Mouse (Mus musculus) liver, postnatal 0 days (tissue): Measurements from ENCODE around the gene 5330417C22Rik. TPM values are rescaled to one million over a fixed set of nuclear protein-coding genes. Genes with fewer than 3 reads are reported as not detected.

Source experiments
- ATAC-seq: fragments of 200-750 bp; cut with Nextera tagmentation; 2 replicates; pipeline ENCODE4 v1.8.0; 2017; ENCODE audit warnings: mild to moderate bottlenecking, moderate library complexity
- DNase-seq: peaks from one replicate; pipeline ENCODE4 v3.0.0-alpha.2; 2016
- H3K27ac ChIP-seq: fragments of 300-500 bp; sonication (generic); 2 replicates; pipeline ENCODE4 v1.5.1; 2014; ENCODE audit warnings: antibody characterized with exemption, moderate library complexity, mild to moderate bottlenecking, low read depth
- H3K27me3 ChIP-seq: fragments of 300-500 bp; sonication (generic); 2 replicates; pipeline ENCODE4 v1.6.1; 2014; ENCODE audit warnings: low read length, control low read depth, mixed read lengths; ENCODE audit not compliant: insufficient read depth
- H3K36me3 ChIP-seq: fragments of 300-500 bp; sonication (generic); replicated peaks from 2 replicates; pipeline ENCODE4 v1.6.1; 2014; ENCODE audit warnings: mild to moderate bottlenecking, control low read depth, low read length, moderate library complexity, mixed read lengths; ENCODE audit not compliant: insufficient read depth
- H3K4me1 ChIP-seq: fragments of 300-500 bp; sonication (generic); 2 replicates; pipeline ENCODE4 v1.6.1; 2014; ENCODE audit warnings: antibody characterized with exemption, mild to moderate bottlenecking, control low read depth; ENCODE audit not compliant: insufficient read depth
- H3K4me2 ChIP-seq: fragments of 300-500 bp; sonication (generic); 2 replicates; pipeline ENCODE4 v1.6.1; 2014; ENCODE audit warnings: low read depth, mild to moderate bottlenecking, low read length, moderate library complexity, mixed read lengths
- H3K4me3 ChIP-seq: fragments of 300-500 bp; sonication (generic); 2 replicates; pipeline ENCODE4 v1.5.1; 2014; ENCODE audit warnings: low read depth, low read length
- H3K9ac ChIP-seq: fragments of 300-500 bp; sonication (generic); replicated peaks from 2 replicates; pipeline ENCODE4 v1.6.1; 2014; ENCODE audit warnings: mild to moderate bottlenecking, moderate library complexity
- H3K9me3 ChIP-seq: fragments of 300-500 bp; sonication (generic); 2 replicates; pipeline ENCODE4 v1.6.1; 2016; ENCODE audit warnings: mild to moderate bottlenecking, control low read depth, low read length, mixed read lengths
- CTCF ChIP-seq: sonication (generic); IDR thresholded peaks from 2 replicates; pipeline ENCODE4 v1.5.1; 2016; ENCODE audit warnings: antibody characterized with exemption, low read depth
- EP300 ChIP-seq: IDR thresholded peaks from 2 replicates; pipeline ENCODE4 v1.6.1; 2016; ENCODE audit warnings: antibody characterized with exemption, low read depth, mild to moderate bottlenecking
- WGBS: fragments of 180-500 bp; shearing (Covaris S2); extraction: QIAGEN DNeasy Blood & Tissue Kit; methylation state at CpG from one replicate; pipeline ENCODE4 v1.1.7; 2014; ENCODE audit not compliant: insufficient replicate concordance; 5-methylcytosine and 5-hydroxymethylcytosine counted together
- polyA plus RNA-seq: library from polyadenylated mRNA; unstranded; fragments of >200 nt; fragmentation: Nextera tagmentation; extraction: Ambion mirVana; gene quantifications from 2 replicates; pipeline ENCODE4 v1.2.1, GENCODE M21; 2015

5330417C22Rik gene
- polyA plus RNA-seq, 1 experiment from 2014 or later, result 0.72 TPM

GRCm38 (mm10) chr3:108436380-108436714 is 100.0 kb downstream of the 5330417C22Rik start:
- H3K27ac ChIP-seq, result no peak overlapping the region
- no peak for DNase-seq
- H3K27me3 ChIP-seq, result no peaks in the 10 kb centered on the region
- H3K9ac ChIP-seq, result no peak overlapping the region
- 78% methylated on average over 7 of the region's 7 CpGs for whole genome bisulfite sequencing
- no peak for ATAC-seq
- peaks cover 52% of the 10 kb centered on the region for H3K36me3 ChIP-seq
- no peak overlapping the region for H3K4me3 ChIP-seq
- no peaks in the 10 kb centered on the region for H3K4me1 ChIP-seq
- no peaks in the 10 kb centered on the region for H3K9me3 ChIP-seq
- no peak overlapping the region for H3K4me2 ChIP-seq
- TF ChIP-seq EP300 (no peak), CTCF (no peak)

GRCm38 (mm10) chr3:108435701-108436379 is 100.5 kb downstream of the 5330417C22Rik start:
- Histone ChIP-seq H3K9me3 (no peaks in the 10 kb centered on the region), H3K27ac (no peak overlapping the region), H3K4me3 (no peak overlapping the region), H3K4me2 (no peak overlapping the region), H3K9ac (no peak overlapping the region), H3K36me3 (peaks cover 53% of the 10 kb centered on the region), H3K4me1 (no peaks in the 10 kb centered on the region), H3K27me3 (no peaks in the 10 kb centered on the region)
- no peak for DNase-seq
- TF ChIP-seq EP300 (no peak), CTCF (no peak)
- peak; percentile 43; the same call in 1 of the 2 replicates for ATAC-seq
- WGBS, result 82% methylated on average over 17 of the region's 17 CpGs

GRCm38 (mm10) chr3:108433881-108434495 is 102.3 kb downstream of the 5330417C22Rik start:
- 77% methylated on average over 19 of the region's 19 CpGs for WGBS
- no peaks in the 10 kb centered on the region for H3K9me3 ChIP-seq
- no peak overlapping the region for H3K9ac ChIP-seq
- no peaks in the 10 kb centered on the region for H3K4me1 ChIP-seq
- H3K27ac ChIP-seq, result no peak overlapping the region
- no peak for DNase-seq
- H3K4me3 ChIP-seq, result no peak overlapping the region
- TF ChIP-seq CTCF, result no peak
- no peak for TF ChIP-seq EP300
- ATAC-seq, result no peak
- H3K27me3 ChIP-seq, result no peaks in the 10 kb centered on the region
- peaks cover 61% of the 10 kb centered on the region for H3K36me3 ChIP-seq
- no peak overlapping the region for H3K4me2 ChIP-seq

GRCm38 (mm10) chr3:108433188-108433880 is 103.0 kb downstream of the 5330417C22Rik start:
- H3K27ac ChIP-seq, result no peak overlapping the region
- no peak overlapping the region for H3K4me2 ChIP-seq
- H3K9me3 ChIP-seq, result no peaks in the 10 kb centered on the region
- TF ChIP-seq EP300, result no peak
- no peak for TF ChIP-seq CTCF
- ATAC-seq, result no peak
- no peak for DNase-seq
- peaks cover 65% of the 10 kb centered on the region for H3K36me3 ChIP-seq
- no peaks in the 10 kb centered on the region for H3K4me1 ChIP-seq
- H3K4me3 ChIP-seq, result no peak overlapping the region
- no peak overlapping the region for H3K9ac ChIP-seq
- no peaks in the 10 kb centered on the region for H3K27me3 ChIP-seq
- WGBS, result 78% methylated on average over 18 of the region's 18 CpGs

GRCm38 (mm10) chr3:108432542-108433187 is 103.7 kb downstream of the 5330417C22Rik start:
- WGBS, result 90% methylated on average over 13 of the region's 13 CpGs
- ATAC-seq, result no peak
- DNase-seq, result no peak

GRCm38 (mm10) chr3:108425624-108426018 is 110.7 kb downstream of the 5330417C22Rik start:
- H3K36me3 ChIP-seq, result peaks cover 42% of the 10 kb centered on the region
- ATAC-seq (no peak), DNase-seq (no peak)
- 83% methylated on average over 6 of the region's 6 CpGs for WGBS
- no peaks in the 10 kb centered on the region for H3K27me3 ChIP-seq
- H3K9me3 ChIP-seq, result no peaks in the 10 kb centered on the region
- no peak overlapping the region for H3K4me2 ChIP-seq
- H3K9ac ChIP-seq, result no peak overlapping the region
- H3K4me1 ChIP-seq, result peaks cover 6% of the 10 kb centered on the region; the same call in 1 of the 2 replicates
- no peak overlapping the region for H3K27ac ChIP-seq
- no peak overlapping the region for H3K4me3 ChIP-seq
- TF ChIP-seq CTCF, result no peak
- no peak for TF ChIP-seq EP300

More at GRCm38 (mm10) chr3:108432542-108433187, 103.7 kb downstream of the 5330417C22Rik start:
- H3K9me3 ChIP-seq, result no peaks in the 10 kb centered on the region
- no peaks in the 10 kb centered on the region for H3K27me3 ChIP-seq
- no peaks in the 10 kb centered on the region for H3K4me1 ChIP-seq
- H3K36me3 ChIP-seq, result peaks cover 71% of the 10 kb centered on the region
- no peak overlapping the region for H3K4me2 ChIP-seq
- no peak overlapping the region for H3K9ac ChIP-seq
- H3K4me3 ChIP-seq, result no peak overlapping the region
- H3K27ac ChIP-seq, result no peak overlapping the region
- TF ChIP-seq EP300 (no peak), CTCF (no peak)
